Mouse (Mus musculus): ENCODE results near the gene Klhl32. TPM values are rescaled to one million over a fixed set of nuclear protein-coding genes. Genes with fewer than 3 reads are reported as not detected.

The Klhl32 gene
- polyA plus RNA-seq, 1 experiment: 0.96 TPM

DNA sequence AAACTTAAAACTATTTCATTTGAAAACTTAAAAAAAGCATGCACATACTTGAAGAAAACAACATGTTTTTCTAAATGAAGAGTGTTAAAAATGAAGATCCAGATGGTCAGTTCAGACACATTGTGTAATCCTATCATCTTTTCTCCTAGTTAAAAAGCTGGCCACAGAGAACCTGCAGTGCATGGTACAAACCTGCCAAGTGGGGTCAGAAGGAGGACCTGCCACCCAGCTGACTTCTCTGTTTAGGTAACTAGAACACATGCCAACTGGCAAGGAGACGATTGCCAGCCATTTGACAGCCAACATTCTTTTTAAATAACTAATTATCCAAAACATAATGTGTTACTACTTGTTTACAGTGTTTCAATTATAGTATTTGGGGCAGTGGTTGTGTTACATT lies 252.3 kb downstream of the Klhl32 start:
- no peaks in the 10 kb centered on the region for H3K27me3 ChIP-seq (ENCODE audit: control insufficient read depth, insufficient read depth, low read length, poor library complexity, severe bottlenecking)
- TF ChIP-seq CTCF (IDR thresholded peaks at IDR 0.05; ENCODE audit: low read depth, low read length) (no peak), EP300 (IDR thresholded peaks at IDR 0.05; ENCODE audit: insufficient read depth, low read depth, low read length) (no peak), POLR2A (IDR thresholded peaks at IDR 0.05; ENCODE audit: insufficient read depth, low read length) (no peak)
- H3K9me3 ChIP-seq (replicated peaks; ENCODE audit: control insufficient read depth, insufficient read depth, low read length, poor library complexity, severe bottlenecking): no peaks in the 10 kb centered on the region
- H3K36me3 ChIP-seq (ENCODE audit: control insufficient read depth, insufficient read depth, low read length, poor library complexity, severe bottlenecking): peaks cover 30% of the 10 kb centered on the region
- H3K4me1 ChIP-seq (ENCODE audit: control insufficient read depth, insufficient read depth, low read length): peaks cover 1% of the 10 kb centered on the region
- no peak overlapping the region for H3K27ac ChIP-seq (ENCODE audit: insufficient read depth, low read length)
- H3K9ac ChIP-seq (ENCODE audit: low read depth, poor library complexity, severe bottlenecking): no peak overlapping the region
- H3K4me3 ChIP-seq (ENCODE audit: low read depth, low read length): no peak overlapping the region

- H3K4me3 ChIP-seq (ENCODE audit: low read depth, low read length): no peak overlapping the region
- no peak overlapping the region for H3K9ac ChIP-seq (ENCODE audit: low read depth, poor library complexity, severe bottlenecking)
- H3K36me3 ChIP-seq (ENCODE audit: control insufficient read depth, insufficient read depth, low read length, poor library complexity, severe bottlenecking): peaks cover 33% of the 10 kb centered on the region
- H3K27ac ChIP-seq (ENCODE audit: insufficient read depth, low read length): no peak overlapping the region
- no peaks in the 10 kb centered on the region for H3K27me3 ChIP-seq (ENCODE audit: control insufficient read depth, insufficient read depth, low read length, poor library complexity, severe bottlenecking)
- TF ChIP-seq CTCF (IDR thresholded peaks at IDR 0.05; ENCODE audit: low read depth, low read length): no peak
- no peak for TF ChIP-seq POLR2A (IDR thresholded peaks at IDR 0.05; ENCODE audit: insufficient read depth, low read length)
- TF ChIP-seq EP300 (IDR thresholded peaks at IDR 0.05; ENCODE audit: insufficient read depth, low read depth, low read length): no peak
- H3K9me3 ChIP-seq (replicated peaks; ENCODE audit: control insufficient read depth, insufficient read depth, low read length, poor library complexity, severe bottlenecking): no peaks in the 10 kb centered on the region
- peaks cover 1% of the 10 kb centered on the region for H3K4me1 ChIP-seq (ENCODE audit: control insufficient read depth, insufficient read depth, low read length)
These were observed 253.8 kb downstream of the Klhl32 start for GRCm38 (mm10) chr4:24596942-24597611.

- H3K9me3 ChIP-seq (replicated peaks; ENCODE audit: control insufficient read depth, insufficient read depth, low read length, poor library complexity, severe bottlenecking): no peaks in the 10 kb centered on the region
- H3K4me1 ChIP-seq (ENCODE audit: control insufficient read depth, insufficient read depth, low read length): peaks cover 1% of the 10 kb centered on the region
- no peak overlapping the region for H3K27ac ChIP-seq (ENCODE audit: insufficient read depth, low read length)
- no peak overlapping the region for H3K9ac ChIP-seq (ENCODE audit: low read depth, poor library complexity, severe bottlenecking)
- H3K27me3 ChIP-seq (ENCODE audit: control insufficient read depth, insufficient read depth, low read length, poor library complexity, severe bottlenecking): no peaks in the 10 kb centered on the region
- TF ChIP-seq EP300 (IDR thresholded peaks at IDR 0.05; ENCODE audit: insufficient read depth, low read depth, low read length): no peak
- TF ChIP-seq POLR2A (IDR thresholded peaks at IDR 0.05; ENCODE audit: insufficient read depth, low read length): no peak
- no peak for TF ChIP-seq CTCF (IDR thresholded peaks at IDR 0.05; ENCODE audit: low read depth, low read length)
- no peak overlapping the region for H3K4me3 ChIP-seq (ENCODE audit: low read depth, low read length)
- peaks cover 21% of the 10 kb centered on the region for H3K36me3 ChIP-seq (ENCODE audit: control insufficient read depth, insufficient read depth, low read length, poor library complexity, severe bottlenecking)
These were observed 256.1 kb downstream of the Klhl32 start for GRCm38 (mm10) chr4:24594824-24595223.

DNA sequence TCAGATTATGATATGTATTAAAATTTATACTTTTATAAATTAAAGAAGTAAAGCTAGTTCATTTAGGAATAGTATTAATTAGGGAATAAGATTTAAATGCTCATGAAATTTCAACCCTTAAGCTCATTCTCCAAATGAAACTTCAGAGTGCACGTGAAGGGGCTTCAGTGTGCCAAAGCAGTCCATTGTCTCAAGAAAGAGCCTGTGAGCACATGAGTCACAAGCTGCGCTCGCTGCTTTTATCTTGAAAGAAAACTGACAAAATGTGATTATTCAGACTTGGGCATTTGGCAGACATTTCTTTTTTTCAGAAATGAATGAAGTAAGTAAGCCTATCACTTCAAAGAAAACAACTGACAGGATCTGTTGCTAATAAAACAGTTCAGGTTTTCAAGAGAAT lies 266.9 kb downstream of the Klhl32 start:
- H3K4me1 ChIP-seq (ENCODE audit: control insufficient read depth, insufficient read depth, low read length): no peaks in the 10 kb centered on the region
- H3K4me3 ChIP-seq (ENCODE audit: low read depth, low read length): no peak overlapping the region
- no peaks in the 10 kb centered on the region for H3K27me3 ChIP-seq (ENCODE audit: control insufficient read depth, insufficient read depth, low read length, poor library complexity, severe bottlenecking)
- no peak overlapping the region for H3K9ac ChIP-seq (ENCODE audit: low read depth, poor library complexity, severe bottlenecking)
- no peaks in the 10 kb centered on the region for H3K9me3 ChIP-seq (replicated peaks; ENCODE audit: control insufficient read depth, insufficient read depth, low read length, poor library complexity, severe bottlenecking)
- peaks cover 16% of the 10 kb centered on the region for H3K36me3 ChIP-seq (ENCODE audit: control insufficient read depth, insufficient read depth, low read length, poor library complexity, severe bottlenecking)
- H3K27ac ChIP-seq (ENCODE audit: insufficient read depth, low read length): no peak overlapping the region
- TF ChIP-seq POLR2A (IDR thresholded peaks at IDR 0.05; ENCODE audit: insufficient read depth, low read length) (no peak), CTCF (IDR thresholded peaks at IDR 0.05; ENCODE audit: low read depth, low read length) (no peak), EP300 (IDR thresholded peaks at IDR 0.05; ENCODE audit: insufficient read depth, low read depth, low read length) (no peak)

DNA sequence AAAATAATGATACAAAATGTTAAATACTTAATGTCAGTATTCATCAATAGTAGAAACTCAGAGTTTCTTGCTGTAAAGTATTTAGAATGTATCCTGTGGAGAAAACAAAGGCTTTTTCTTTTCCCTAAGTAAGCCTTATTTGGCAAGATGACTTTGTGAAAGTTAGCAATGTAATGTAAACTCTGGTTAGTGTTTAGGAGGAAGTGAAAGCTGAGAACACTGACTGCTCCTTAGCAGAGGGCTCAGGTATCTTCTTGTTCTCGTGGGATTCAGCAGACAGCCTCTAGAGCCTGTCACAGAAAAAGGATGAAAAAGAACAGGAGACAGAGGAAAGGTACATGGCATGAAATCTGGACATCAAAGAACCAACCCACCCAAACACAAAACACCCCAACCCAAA lies 268.6 kb downstream of the Klhl32 start:
- H3K9ac ChIP-seq (ENCODE audit: low read depth, poor library complexity, severe bottlenecking): no peak overlapping the region
- no peak overlapping the region for H3K4me3 ChIP-seq (ENCODE audit: low read depth, low read length)
- H3K27me3 ChIP-seq (ENCODE audit: control insufficient read depth, insufficient read depth, low read length, poor library complexity, severe bottlenecking): no peaks in the 10 kb centered on the region
- no peaks in the 10 kb centered on the region for H3K9me3 ChIP-seq (replicated peaks; ENCODE audit: control insufficient read depth, insufficient read depth, low read length, poor library complexity, severe bottlenecking)
- TF ChIP-seq EP300 (IDR thresholded peaks at IDR 0.05; ENCODE audit: insufficient read depth, low read depth, low read length): no peak
- no peak for TF ChIP-seq CTCF (IDR thresholded peaks at IDR 0.05; ENCODE audit: low read depth, low read length)
- no peak for TF ChIP-seq POLR2A (IDR thresholded peaks at IDR 0.05; ENCODE audit: insufficient read depth, low read length)
- no peaks in the 10 kb centered on the region for H3K4me1 ChIP-seq (ENCODE audit: control insufficient read depth, insufficient read depth, low read length)
- H3K36me3 ChIP-seq (ENCODE audit: control insufficient read depth, insufficient read depth, low read length, poor library complexity, severe bottlenecking): peaks cover 20% of the 10 kb centered on the region
- H3K27ac ChIP-seq (ENCODE audit: insufficient read depth, low read length): no peak overlapping the region

DNA sequence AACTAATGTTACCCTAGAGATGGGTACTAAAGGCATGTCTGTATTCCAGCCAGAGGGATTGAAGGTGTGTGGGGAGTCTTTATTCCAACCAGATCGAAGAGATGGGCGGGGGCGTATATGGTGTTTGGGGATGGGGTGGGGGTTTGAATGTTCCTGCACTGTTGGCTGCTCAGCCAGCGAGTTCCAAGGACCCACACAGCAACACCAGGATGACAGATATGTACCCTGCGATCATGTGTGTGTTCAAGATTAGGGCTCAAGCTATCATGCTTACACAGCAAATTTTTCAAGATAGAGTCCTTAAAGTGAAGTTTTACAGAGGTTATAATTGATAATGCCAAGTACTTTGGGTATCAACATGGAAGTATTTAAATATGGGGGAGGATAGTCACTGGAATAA lies 273.3 kb downstream of the Klhl32 start:
- H3K4me3 ChIP-seq (ENCODE audit: low read depth, low read length): no peak overlapping the region
- peaks cover 10% of the 10 kb centered on the region; the same call in 1 of the 2 replicates for H3K9me3 ChIP-seq (replicated peaks; ENCODE audit: control insufficient read depth, insufficient read depth, low read length, poor library complexity, severe bottlenecking)
- peaks cover 19% of the 10 kb centered on the region for H3K36me3 ChIP-seq (ENCODE audit: control insufficient read depth, insufficient read depth, low read length, poor library complexity, severe bottlenecking)
- TF ChIP-seq EP300 (IDR thresholded peaks at IDR 0.05; ENCODE audit: insufficient read depth, low read depth, low read length) (no peak), CTCF (IDR thresholded peaks at IDR 0.05; ENCODE audit: low read depth, low read length) (no peak), POLR2A (IDR thresholded peaks at IDR 0.05; ENCODE audit: insufficient read depth, low read length) (no peak)
- H3K4me1 ChIP-seq (ENCODE audit: control insufficient read depth, insufficient read depth, low read length): no peaks in the 10 kb centered on the region
- no peak overlapping the region for H3K27ac ChIP-seq (ENCODE audit: insufficient read depth, low read length)
- H3K27me3 ChIP-seq (ENCODE audit: control insufficient read depth, insufficient read depth, low read length, poor library complexity, severe bottlenecking): no peaks in the 10 kb centered on the region
- no peak overlapping the region for H3K9ac ChIP-seq (ENCODE audit: low read depth, poor library complexity, severe bottlenecking)

Measured in ES-Bruce4 (cell line).